Mouse (Mus musculus) liver, postnatal 0 days (tissue): ENCODE data around the gene Bmp4. TPM values are rescaled to one million over a fixed set of nuclear protein-coding genes. Genes with fewer than 3 reads are reported as not detected.

ENCODE experiments used
- ATAC-seq: fragments of 200-750 bp; cut with Nextera tagmentation; 2 replicates; pipeline ENCODE4 v1.8.0; 2017; ENCODE audit warnings: mild to moderate bottlenecking, moderate library complexity
- DNase-seq: peaks from one replicate; pipeline ENCODE4 v3.0.0-alpha.2; 2016
- H3K27ac ChIP-seq: fragments of 300-500 bp; sonication (generic); 2 replicates; pipeline ENCODE4 v1.5.1; 2014; ENCODE audit warnings: antibody characterized with exemption, moderate library complexity, mild to moderate bottlenecking, low read depth
- H3K27me3 ChIP-seq: fragments of 300-500 bp; sonication (generic); 2 replicates; pipeline ENCODE4 v1.6.1; 2014; ENCODE audit warnings: low read length, control low read depth, mixed read lengths; ENCODE audit not compliant: insufficient read depth
- H3K36me3 ChIP-seq: fragments of 300-500 bp; sonication (generic); replicated peaks from 2 replicates; pipeline ENCODE4 v1.6.1; 2014; ENCODE audit warnings: mild to moderate bottlenecking, control low read depth, low read length, moderate library complexity, mixed read lengths; ENCODE audit not compliant: insufficient read depth
- H3K4me1 ChIP-seq: fragments of 300-500 bp; sonication (generic); 2 replicates; pipeline ENCODE4 v1.6.1; 2014; ENCODE audit warnings: antibody characterized with exemption, mild to moderate bottlenecking, control low read depth; ENCODE audit not compliant: insufficient read depth
- H3K4me2 ChIP-seq: fragments of 300-500 bp; sonication (generic); 2 replicates; pipeline ENCODE4 v1.6.1; 2014; ENCODE audit warnings: low read depth, mild to moderate bottlenecking, low read length, moderate library complexity, mixed read lengths
- H3K4me3 ChIP-seq: fragments of 300-500 bp; sonication (generic); 2 replicates; pipeline ENCODE4 v1.5.1; 2014; ENCODE audit warnings: low read depth, low read length
- H3K9ac ChIP-seq: fragments of 300-500 bp; sonication (generic); replicated peaks from 2 replicates; pipeline ENCODE4 v1.6.1; 2014; ENCODE audit warnings: mild to moderate bottlenecking, moderate library complexity
- H3K9me3 ChIP-seq: fragments of 300-500 bp; sonication (generic); 2 replicates; pipeline ENCODE4 v1.6.1; 2016; ENCODE audit warnings: mild to moderate bottlenecking, control low read depth, low read length, mixed read lengths
- CTCF ChIP-seq: sonication (generic); IDR thresholded peaks from 2 replicates; pipeline ENCODE4 v1.5.1; 2016; ENCODE audit warnings: antibody characterized with exemption, low read depth
- EP300 ChIP-seq: IDR thresholded peaks from 2 replicates; pipeline ENCODE4 v1.6.1; 2016; ENCODE audit warnings: antibody characterized with exemption, low read depth, mild to moderate bottlenecking
- WGBS: fragments of 180-500 bp; shearing (Covaris S2); extraction: QIAGEN DNeasy Blood & Tissue Kit; methylation state at CpG from one replicate; pipeline ENCODE4 v1.1.7; 2014; ENCODE audit not compliant: insufficient replicate concordance; 5-methylcytosine and 5-hydroxymethylcytosine counted together
- polyA plus RNA-seq: library from polyadenylated mRNA; unstranded; fragments of >200 nt; fragmentation: Nextera tagmentation; extraction: Ambion mirVana; gene quantifications from 2 replicates; pipeline ENCODE4 v1.2.1, GENCODE M21; 2015

Bmp4 gene
- polyA plus RNA-seq, 1 experiment from 2014 or later = 1.5 TPM

GRCm38 (mm10) chr14:46419269-46419668 is 28.8 kb upstream of the Bmp4 start:
- Histone ChIP-seq H3K9me3 (no peaks in the 10 kb centered on the region), H3K27me3 (no peaks in the 10 kb centered on the region), H3K9ac (no peak overlapping the region), H3K4me2 (no peak overlapping the region), H3K4me1 (no peaks in the 10 kb centered on the region), H3K4me3 (no peak overlapping the region), H3K36me3 (no peaks in the 10 kb centered on the region), H3K27ac (no peak overlapping the region)
- no peak for ATAC-seq
- WGBS = 64% methylated on average over 11 of the region's 11 CpGs
- no peak for DNase-seq
- TF ChIP-seq CTCF (no peak), EP300 (no peak)

GRCm38 (mm10) chr14:46418371-46419097 is 28.1 kb upstream of the Bmp4 start:
- Histone ChIP-seq H3K9me3 (no peaks in the 10 kb centered on the region), H3K4me3 (no peak overlapping the region), H3K27ac (no peak overlapping the region), H3K36me3 (no peaks in the 10 kb centered on the region), H3K4me2 (no peak overlapping the region), H3K27me3 (no peaks in the 10 kb centered on the region), H3K9ac (no peak overlapping the region), H3K4me1 (no peaks in the 10 kb centered on the region)
- TF ChIP-seq CTCF (no peak), EP300 (no peak)
- DNase-seq (no peak), ATAC-seq (no peak)
- WGBS = 79% methylated on average over 15 of the region's 15 CpGs

GRCm38 (mm10) chr14:46412497-46413000 is 22.1 kb upstream of the Bmp4 start:
- no peaks in the 10 kb centered on the region for H3K27me3 ChIP-seq
- TF ChIP-seq CTCF (no peak), EP300 (no peak)
- no peaks in the 10 kb centered on the region for H3K9me3 ChIP-seq
- H3K36me3 ChIP-seq = no peaks in the 10 kb centered on the region
- H3K4me2 ChIP-seq = no peak overlapping the region
- H3K4me1 ChIP-seq = no peaks in the 10 kb centered on the region
- H3K4me3 ChIP-seq = no peak overlapping the region
- WGBS = 80% methylated on average over 7 of the region's 7 CpGs
- H3K9ac ChIP-seq = no peak overlapping the region
- DNase-seq (no peak), ATAC-seq (no peak)
- H3K27ac ChIP-seq = no peak overlapping the region

- H3K4me3 ChIP-seq = no peak overlapping the region
- H3K9me3 ChIP-seq = no peaks in the 10 kb centered on the region
- no peak for ATAC-seq
- no peaks in the 10 kb centered on the region for H3K27me3 ChIP-seq
- TF ChIP-seq CTCF (no peak), EP300 (no peak)
- no peak overlapping the region for H3K27ac ChIP-seq
- WGBS = 41% methylated on average over 4 of the region's 4 CpGs
- H3K36me3 ChIP-seq = no peaks in the 10 kb centered on the region
- H3K4me1 ChIP-seq = no peaks in the 10 kb centered on the region
- no peak overlapping the region for H3K9ac ChIP-seq
- no peak overlapping the region for H3K4me2 ChIP-seq
- DNase-seq = no peak
Measured at GRCm38 (mm10) chr14:46410557-46411120, 20.2 kb upstream of the Bmp4 start.

- Histone ChIP-seq H3K9ac (no peak overlapping the region), H3K36me3 (no peaks in the 10 kb centered on the region), H3K4me2 (no peak overlapping the region), H3K4me3 (no peak overlapping the region), H3K9me3 (no peaks in the 10 kb centered on the region), H3K27me3 (no peaks in the 10 kb centered on the region), H3K27ac (no peak overlapping the region), H3K4me1 (no peaks in the 10 kb centered on the region)
- 85% methylated on average over 10 of the region's 10 CpGs for WGBS
- no peak for ATAC-seq
- no peak for DNase-seq
- no peak for TF ChIP-seq EP300
- TF ChIP-seq CTCF = no peak
Measured at GRCm38 (mm10) chr14:46409016-46409415, 18.5 kb upstream of the Bmp4 start.

- Histone ChIP-seq H3K36me3 (no peaks in the 10 kb centered on the region), H3K4me3 (no peak overlapping the region), H3K27ac (no peak overlapping the region), H3K4me2 (no peak overlapping the region), H3K9ac (no peak overlapping the region), H3K4me1 (no peaks in the 10 kb centered on the region), H3K9me3 (no peaks in the 10 kb centered on the region), H3K27me3 (no peaks in the 10 kb centered on the region)
- DNase-seq (no peak), ATAC-seq (no peak)
- 75% methylated on average over 3 of the region's 3 CpGs for WGBS
- no peak for TF ChIP-seq EP300
- no peak for TF ChIP-seq CTCF
Measured at GRCm38 (mm10) chr14:46408319-46408718, 17.9 kb upstream of the Bmp4 start.
